Mouse (Mus musculus) G1E (cell line): ENCODE data around the gene Smim24.
A peak's percentile ranks its signal among the peaks of the same experiment; 100 is the strongest.

Experiments
- CTCF ChIP-seq: IDR thresholded peaks from 2 replicates; pipeline ENCODE4 v1.5.1; 2012; ENCODE audit warnings: low read depth, low read length, inconsistent platforms, mixed read lengths
- GATA1 ChIP-seq: IDR thresholded peaks from 2 replicates; pipeline ENCODE4 v1.6.1; 2012; ENCODE audit warnings: borderline replicate concordance, low read length, inconsistent platforms, mixed read lengths
- GATA2 ChIP-seq: IDR thresholded peaks from 2 replicates; pipeline ENCODE4 v1.6.1; 2012; ENCODE audit warnings: low read depth, low read length, inconsistent platforms, borderline replicate concordance

DNA sequence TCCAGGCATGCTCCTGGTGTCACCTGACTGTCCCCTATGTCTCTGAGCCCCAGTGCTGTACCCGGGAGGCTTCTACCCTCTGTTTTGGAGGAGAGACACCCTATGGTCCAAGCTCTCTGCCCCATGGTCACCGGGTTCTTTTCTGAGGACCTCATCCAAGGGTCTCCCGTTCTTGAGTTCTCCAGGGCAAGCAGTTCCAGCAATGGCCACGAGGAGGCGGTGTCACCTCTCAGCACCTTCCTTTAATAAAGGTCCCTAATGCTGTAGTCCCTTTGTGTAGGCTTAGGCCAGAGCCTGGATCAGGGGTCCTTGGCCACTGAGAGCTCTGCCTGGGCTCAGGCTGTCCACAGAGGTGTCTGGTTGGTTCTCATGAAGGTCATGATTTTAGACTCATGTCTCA is 2.3 kb downstream of the Smim24 start:
- TF ChIP-seq CTCF (peak; percentile 99), GATA1 (no peak), GATA2 (no peak)
